Comparison of ENCODE assay signal across 8 mouse cellular contexts in genomic region chr11:76217390-76217800, GRCm38 (mm10). TPM values are rescaled to one million over a fixed set of nuclear protein-coding genes. Genes with fewer than 3 reads are reported as not detected.
DNase-seq lines count a peak whose midpoint lies in the region; ATAC-seq lines count a peak whose summit lies in the region.

Gene Dbil5, plus strand, starts transcription at chr11:76217608.
Gene Gemin4, minus strand, starts transcription at chr11:76217664.

- DNase-seq in WW6 (ENCODE audit: low read depth, low spot score), result peak; percentile 100
- DNase-seq in cerebellum, postnatal 4 days (ENCODE audit: low spot score in 2 of 2), result peak; percentile 89 to 95
- DNase-seq in gastrocnemius, adult 18-20 months (ENCODE audit: low spot score), result peak; percentile 97
- peak; percentile 97 to 99 for DNase-seq in left cerebral cortex, adult 18-20 months (ENCODE audit: low spot score in 2 of 2)
- DNase-seq in right cerebral cortex, adult 18-20 months, result peak; percentile 98
- DNase-seq in urinary bladder, postnatal 10 days (ENCODE audit: low spot score), result peak; percentile 90

- H3K27ac ChIP-seq in hindbrain, embryonic 16.5 days (ENCODE audit: low read depth, low read length), result peak within 1 kb of the TSS; percentile 82
- H3K27ac ChIP-seq in macrophage, result peak within 1 kb of the TSS; percentile 51

- H3K9ac ChIP-seq in hindbrain, embryonic 16.5 days (ENCODE audit: low read depth, low read length), result peak within 1 kb of the TSS; percentile 89

- H3K36me3 ChIP-seq in hindbrain, embryonic 16.5 days (ENCODE audit: control insufficient read depth, insufficient read depth, low read length), result peaks cover 8% of the 10 kb centered on the region; the same call in 1 of the 2 replicates
- peaks cover 25% of the 10 kb centered on the region for H3K36me3 ChIP-seq in macrophage (ENCODE audit: inconsistent target)

- H3K79me2 ChIP-seq in macrophage (ENCODE audit: inconsistent target), result no peaks in the 10 kb centered on the region

- peak within 1 kb of the TSS; percentile 73 for H3K4me2 ChIP-seq in hindbrain, embryonic 16.5 days (ENCODE audit: low read length)

- peak; percentile 98 for ATAC-seq in hindbrain, embryonic 16.5 days

- under 1% methylated on average over 35 of the region's 35 CpGs for WGBS in hindbrain, embryonic 16.5 days
- WGBS in macrophage (ENCODE audit: missing documents), result under 1% methylated on average over 35 of the region's 35 CpGs

- H3K27me3 ChIP-seq in hindbrain, embryonic 16.5 days (replicated peaks; ENCODE audit: control insufficient read depth, insufficient read depth, low read length), result no peaks in the 10 kb centered on the region

- H3K4me1 ChIP-seq in hindbrain, embryonic 16.5 days (ENCODE audit: control insufficient read depth, insufficient read depth, low read depth, low read length), result peaks cover 8% of the 10 kb centered on the region

- no peaks in the 10 kb centered on the region for H3K9me3 ChIP-seq in hindbrain, embryonic 16.5 days (ENCODE audit: control insufficient read depth, low read length)

- peak within 1 kb of the TSS; percentile 78 for H3K4me3 ChIP-seq in hindbrain, embryonic 16.5 days (ENCODE audit: low read length)
- H3K4me3 ChIP-seq in macrophage (ENCODE audit: inconsistent target), result peak within 1 kb of the TSS; percentile 78

RNA-seq across cellular contexts. Expression of gene Dbil5, which starts in this region (rescaled TPM):
- total RNA-seq in gastrocnemius, adult 18-20 months (2021), result not detected
- polyA plus RNA-seq in hindbrain, embryonic 16.5 days (2015; fragmentation: Nextera tagmentation; extraction: Ambion mirVana), result 0.69 and 0.78 TPM in 2 replicates
- 1 to 10 TPM in 1 of 2 experiments, under 1 TPM in 1; 0.70 to 1.3 TPM for total RNA-seq in left cerebral cortex, adult 18-20 months (2021)
- total RNA-seq in macrophage (2018; cell fraction: chromatin; rRNA removed), result 1 to 10 TPM in 1 of 26 experiments, not detected in 25; 1.8 TPM
- under 1 TPM in 17 of 26 experiments, not detected in 9; 0.19 to 0.99 (median 0.47) TPM for total RNA-seq in macrophage (2018; cell fraction: cytosol; rRNA removed)
- total RNA-seq in macrophage (2018; cell fraction: nucleus; rRNA removed), result not detected
- not detected in 3 replicates for polyA plus RNA-seq in macrophage (2018)

RNA-seq across cellular contexts. Expression of gene Gemin4, which starts in this region (rescaled TPM):
- total RNA-seq in gastrocnemius, adult 18-20 months (2021), result 1 to 10 TPM; 1.4 to 3.3 TPM
- 12.0 and 15.1 TPM in 2 replicates for polyA plus RNA-seq in hindbrain, embryonic 16.5 days (2015; fragmentation: Nextera tagmentation; extraction: Ambion mirVana)
- total RNA-seq in left cerebral cortex, adult 18-20 months (2021), result 1 to 10 TPM; 5.6 to 7.7 TPM
- 10 to 100 TPM in 4 of 26 experiments, 1 to 10 TPM in 15, under 1 TPM in 6, not detected in 1; 0.44 to 14.6 (median 2.6) TPM for total RNA-seq in macrophage (2018; cell fraction: chromatin; rRNA removed)
- 10 to 100 TPM in 1 of 26 experiments, 1 to 10 TPM in 25; 1.6 to 11.1 (median 3.3) TPM for total RNA-seq in macrophage (2018; cell fraction: cytosol; rRNA removed)
- 10 to 100 TPM in 2 of 26 experiments, 1 to 10 TPM in 23, not detected in 1; 1.1 to 14.3 (median 2.4) TPM for total RNA-seq in macrophage (2018; cell fraction: nucleus; rRNA removed)
- polyA plus RNA-seq in macrophage (2018), result 3.1 to 12.0 TPM (median 3.1 TPM) in 3 replicates

Comparison
In these comparisons a context has a peak if more than half of its experiments do, and no peak if none do; other contexts are left out.
1. Peak in every context shown above with its lines: DNase-seq, ATAC-seq, H3K4me3 ChIP-seq and H3K27ac ChIP-seq.